Mouse (Mus musculus) G1E (cell line): ENCODE measurements around the gene Wasf1. TPM values are rescaled to one million over a fixed set of nuclear protein-coding genes. Genes with fewer than 3 reads are reported as not detected.
A peak's percentile ranks its signal among the peaks of the same experiment; 100 is the strongest.

ENCODE experiments used
- ATAC-seq: 2 replicates; pipeline ENCODE4 v1.8.0; 2016; ENCODE audit warnings: mild to moderate bottlenecking; ENCODE audit not compliant: insufficient number of reproducible peaks, poor library complexity, low FRiP score, severe bottlenecking; ENCODE audit errors: extremely low read depth
- DNase-seq: peaks from one replicate; pipeline ENCODE4 v3.0.0; 2012; ENCODE audit warnings: low spot score
- H3K27me3 ChIP-seq: 2 replicates; pipeline ENCODE4 v1.6.1; 2012; ENCODE audit warnings: mild to moderate bottlenecking, low read length, inconsistent platforms; ENCODE audit not compliant: insufficient read depth
- H3K36me3 ChIP-seq: replicated peaks from 2 replicates; pipeline ENCODE3; 2012; ENCODE audit warnings: mild to moderate bottlenecking, inconsistent platforms
- H3K4me1 ChIP-seq: 2 replicates; pipeline ENCODE4 v1.6.1; 2012; ENCODE audit warnings: low read depth, low read length, inconsistent platforms, mixed read lengths; ENCODE audit not compliant: insufficient read depth
- H3K4me3 ChIP-seq: 2 replicates; pipeline ENCODE4 v1.5.1; 2012; ENCODE audit warnings: low read depth, mild to moderate bottlenecking, inconsistent platforms, low read length, moderate library complexity, mixed read lengths
- H3K9me3 ChIP-seq: replicated peaks from 2 replicates; pipeline ENCODE4 v1.6.1; 2012; ENCODE audit warnings: inconsistent platforms
- CTCF ChIP-seq: IDR thresholded peaks from 2 replicates; pipeline ENCODE4 v1.5.1; 2012; ENCODE audit warnings: low read depth, low read length, inconsistent platforms, mixed read lengths
- GATA1 ChIP-seq: IDR thresholded peaks from 2 replicates; pipeline ENCODE4 v1.6.1; 2012; ENCODE audit warnings: borderline replicate concordance, low read length, inconsistent platforms, mixed read lengths
- GATA2 ChIP-seq: IDR thresholded peaks from 2 replicates; pipeline ENCODE4 v1.6.1; 2012; ENCODE audit warnings: low read depth, low read length, inconsistent platforms, borderline replicate concordance
- POLR2AphosphoS5 ChIP-seq: IDR thresholded peaks from 2 replicates; pipeline ENCODE4 v1.6.1; 2012; ENCODE audit warnings: low read depth, low read length, inconsistent platforms; ENCODE audit not compliant: insufficient replicate concordance
- TAL1 ChIP-seq: conservative IDR thresholded peaks from 2 replicates; pipeline ENCODE4 v1.6.1; 2012; ENCODE audit warnings: low read depth, low read length, inconsistent platforms, mixed read lengths
- polyA plus RNA-seq: library from polyadenylated mRNA; stranded (reverse); fragments of >175 nt; gene quantifications from 2 replicates; pipeline ENCODE4 v1.2.3, GENCODE M21; 2012
- total RNA-seq, 2 experiments: library from RNA; stranded (forward) in 1 of 2; stranded (reverse) in 1 of 2; fragments of 200-1000 nt in 1 of 2; fragments of >200 nt in 1 of 2; fragmentation: Nextera tagmentation in 1 of 2; gene quantifications; 2 replicates each; pipeline ENCODE4 v1.2.3; 2014 to 2017

Gene Wasf1
- total and polyA plus RNA-seq, 3 experiments = 0.44 to 7.2 (median 6.9) TPM

DNA sequence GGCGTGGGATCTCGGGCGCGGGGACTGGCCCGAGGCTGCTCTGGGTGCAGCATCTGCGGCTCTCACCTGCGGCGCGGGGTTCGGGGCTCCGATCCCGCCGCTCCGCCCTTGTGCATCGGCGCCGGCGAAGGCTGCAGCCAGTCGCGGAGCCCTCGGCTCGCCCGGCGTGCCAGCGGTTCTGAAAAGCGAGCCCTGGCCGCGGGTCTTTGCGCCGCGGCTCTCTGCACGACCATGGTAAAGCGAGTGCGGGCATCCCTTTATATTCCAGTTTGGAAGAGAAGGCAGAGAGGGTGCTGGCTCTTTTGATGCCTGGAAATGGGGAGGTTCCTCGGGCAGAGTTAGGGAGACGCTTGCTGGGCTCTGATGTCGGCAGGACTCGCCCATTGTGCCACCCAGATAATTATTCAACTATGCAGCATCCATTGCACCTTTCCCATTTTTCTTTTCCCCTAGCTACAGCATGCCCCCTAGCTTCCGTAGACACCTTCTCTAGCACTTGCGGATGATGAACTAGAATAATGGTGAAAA lies 1.1 kb downstream of the Wasf1 start:
- 0 out of 2 replicates have a peak, but pooled peaks have one; percentile 22 for ATAC-seq
- peak; percentile 16 for DNase-seq
- H3K36me3 ChIP-seq = peaks cover 18% of the 10 kb centered on the region
- TF ChIP-seq GATA2 = no peak
- TF ChIP-seq POLR2AphosphoS5 = no peak
- TF ChIP-seq CTCF = no peak
- TF ChIP-seq GATA1 = no peak
- no peak for TF ChIP-seq TAL1
- no peaks in the 10 kb centered on the region for H3K27me3 ChIP-seq
- peak overlapping the region; percentile 95 for H3K4me3 ChIP-seq
- H3K4me1 ChIP-seq = peaks cover 13% of the 10 kb centered on the region
- H3K9me3 ChIP-seq = no peaks in the 10 kb centered on the region

DNA sequence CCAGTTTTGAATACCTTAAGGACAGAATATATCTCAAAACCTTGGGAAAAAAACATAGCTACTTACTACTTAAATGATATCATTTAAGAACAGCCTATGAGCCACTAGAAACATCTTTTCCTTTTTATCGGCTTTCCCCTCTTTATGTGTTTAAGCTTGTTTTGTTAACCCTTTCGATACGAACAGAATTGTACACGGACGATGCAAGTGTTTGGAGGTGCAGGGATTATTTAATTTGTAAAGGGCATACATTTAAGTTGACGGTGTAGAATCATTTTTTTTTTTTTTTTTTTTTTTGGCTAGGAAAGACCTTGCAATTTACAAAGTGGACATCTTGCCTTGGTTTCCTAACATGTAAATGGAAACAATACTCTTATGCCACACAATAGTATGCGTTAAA lies 2.2 kb downstream of the Wasf1 start:
- H3K4me1 ChIP-seq = peaks cover 13% of the 10 kb centered on the region
- TF ChIP-seq TAL1 = no peak
- ATAC-seq (no peak), DNase-seq (no peak)
- no peak overlapping the region for H3K4me3 ChIP-seq
- no peaks in the 10 kb centered on the region for H3K27me3 ChIP-seq
- no peaks in the 10 kb centered on the region for H3K9me3 ChIP-seq
- H3K36me3 ChIP-seq = peaks cover 8% of the 10 kb centered on the region

DNA sequence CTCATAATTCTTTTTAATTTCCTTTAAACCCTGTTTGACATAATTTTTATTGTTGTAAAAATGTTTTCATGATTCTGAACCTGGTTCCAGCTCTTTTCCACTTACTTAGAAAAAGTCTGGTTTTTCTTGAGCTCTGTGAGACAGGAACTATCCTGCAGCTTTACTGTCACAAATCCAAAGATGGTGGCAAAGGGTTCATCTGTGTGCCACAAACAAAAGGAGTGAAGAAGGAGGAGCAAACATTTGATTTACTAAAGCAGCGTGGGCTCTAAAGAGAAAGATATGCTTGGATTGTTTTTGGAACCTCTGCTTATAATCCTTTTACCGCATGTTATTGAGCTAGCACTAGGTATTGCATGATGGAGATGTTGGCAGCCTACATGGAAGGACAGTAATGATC lies 4.0 kb downstream of the Wasf1 start:
- TF ChIP-seq POLR2AphosphoS5 (no peak), GATA1 (no peak), GATA2 (no peak), TAL1 (no peak), CTCF (no peak)
- no peaks in the 10 kb centered on the region for H3K36me3 ChIP-seq
- ATAC-seq (no peak), DNase-seq (no peak)
- no peak overlapping the region for H3K4me3 ChIP-seq
- H3K4me1 ChIP-seq = peaks cover 8% of the 10 kb centered on the region
- H3K9me3 ChIP-seq = no peaks in the 10 kb centered on the region
- no peaks in the 10 kb centered on the region for H3K27me3 ChIP-seq

DNA sequence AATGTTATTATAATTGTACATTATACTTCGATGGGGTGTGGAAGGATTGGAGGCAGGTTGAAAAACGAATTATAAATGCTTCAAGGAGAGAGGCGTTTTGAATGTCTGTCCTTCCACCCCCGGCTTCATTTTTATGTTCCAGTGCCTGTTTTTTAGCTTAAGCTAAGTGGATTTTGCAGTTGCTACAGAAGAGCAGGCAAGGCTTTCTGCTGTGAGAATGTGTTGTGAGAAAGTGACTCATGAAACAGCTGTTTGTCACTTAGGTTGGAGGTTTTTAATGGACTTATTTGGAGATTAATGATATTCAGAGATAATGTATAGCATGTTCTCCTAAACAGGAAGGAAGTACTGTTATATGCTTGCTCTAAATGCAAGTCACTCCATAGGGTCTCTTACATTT lies 5.9 kb downstream of the Wasf1 start:
- ATAC-seq = no peak
- no peak for TF ChIP-seq GATA2
- no peak for TF ChIP-seq GATA1
- TF ChIP-seq POLR2AphosphoS5 = no peak
- TF ChIP-seq TAL1 = no peak
- no peak for TF ChIP-seq CTCF

DNA sequence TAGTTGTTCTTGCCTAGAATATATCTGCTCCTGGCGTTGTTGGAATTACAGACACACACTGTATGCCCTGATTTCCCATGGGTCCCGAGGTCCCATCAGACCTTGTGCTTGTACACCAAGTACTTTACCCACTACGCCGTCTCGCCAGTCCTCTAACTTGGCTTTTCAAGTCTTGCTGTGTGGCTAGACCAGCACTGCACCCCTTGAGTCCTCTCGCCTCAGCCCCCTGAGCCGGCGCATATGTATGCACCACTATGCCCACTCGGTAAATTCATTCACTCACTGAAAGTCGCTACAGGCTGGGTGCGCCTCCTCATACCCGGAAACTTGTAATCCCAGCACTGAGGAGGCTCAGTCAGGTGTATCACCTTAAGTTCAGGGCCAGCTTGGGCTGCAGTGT lies 12.5 kb downstream of the Wasf1 start:
- ATAC-seq (no peak), DNase-seq (no peak)
- Histone ChIP-seq H3K4me1 (no peaks in the 10 kb centered on the region), H3K27me3 (no peaks in the 10 kb centered on the region), H3K9me3 (no peaks in the 10 kb centered on the region), H3K4me3 (no peak overlapping the region), H3K36me3 (no peaks in the 10 kb centered on the region)
- TF ChIP-seq GATA1 (no peak), TAL1 (no peak), CTCF (no peak), GATA2 (no peak), POLR2AphosphoS5 (no peak)

More for the DNA sequence above, 5.9 kb downstream of the Wasf1 start:
- Histone ChIP-seq H3K36me3 (no peaks in the 10 kb centered on the region), H3K4me3 (no peak overlapping the region), H3K4me1 (peaks cover 5% of the 10 kb centered on the region), H3K9me3 (no peaks in the 10 kb centered on the region), H3K27me3 (no peaks in the 10 kb centered on the region)
- no peak for DNase-seq

DNA sequence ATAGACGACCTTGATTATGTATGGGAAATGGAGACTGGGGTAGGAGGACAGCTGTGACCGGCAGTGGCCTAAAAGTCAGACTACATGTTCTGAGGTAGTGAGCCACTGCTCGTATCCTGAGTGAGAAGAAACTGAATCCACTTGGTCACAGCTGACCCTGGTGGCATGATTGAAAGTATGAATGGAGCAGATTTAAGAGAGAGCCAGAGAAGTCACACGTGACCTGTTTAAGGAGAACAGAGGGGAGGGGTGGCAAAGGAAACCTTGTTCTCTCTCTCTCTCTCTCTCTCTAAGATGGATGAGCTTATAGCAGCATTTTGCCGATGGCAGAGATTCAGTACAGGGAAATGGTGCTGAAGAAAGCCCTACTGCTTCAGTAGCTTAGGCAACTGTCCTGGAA lies 13.4 kb downstream of the Wasf1 start:
- Histone ChIP-seq H3K4me3 (no peak overlapping the region), H3K4me1 (no peaks in the 10 kb centered on the region), H3K9me3 (no peaks in the 10 kb centered on the region), H3K36me3 (no peaks in the 10 kb centered on the region), H3K27me3 (no peaks in the 10 kb centered on the region)
- DNase-seq = no peak
- TF ChIP-seq CTCF (no peak), GATA1 (no peak), POLR2AphosphoS5 (no peak), GATA2 (no peak), TAL1 (no peak)
- ATAC-seq = no peak

DNA sequence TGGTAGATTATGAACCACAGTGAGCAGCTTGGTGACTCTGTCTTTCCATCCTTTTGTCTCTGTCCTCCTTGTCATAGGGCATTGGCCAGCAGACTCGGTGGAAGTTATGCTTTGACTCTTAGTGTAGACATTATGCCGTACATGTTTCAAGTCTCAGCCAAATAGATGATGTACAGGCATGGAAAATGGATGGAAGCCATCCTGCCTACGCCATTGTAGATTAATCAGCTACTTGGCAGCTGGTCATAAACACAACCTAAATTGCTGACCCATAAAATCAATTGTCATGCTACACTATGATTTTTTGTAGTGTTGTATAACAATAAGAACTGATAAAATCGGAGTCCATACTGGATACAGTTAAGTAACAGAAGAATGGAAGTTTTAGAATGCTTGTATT lies 18.5 kb downstream of the Wasf1 start:
- Histone ChIP-seq H3K27me3 (no peaks in the 10 kb centered on the region), H3K4me1 (no peaks in the 10 kb centered on the region), H3K36me3 (no peaks in the 10 kb centered on the region), H3K4me3 (no peak overlapping the region), H3K9me3 (no peaks in the 10 kb centered on the region)
- TF ChIP-seq TAL1 (no peak), GATA1 (no peak), POLR2AphosphoS5 (no peak), CTCF (no peak), GATA2 (no peak)
- DNase-seq = no peak
- ATAC-seq = no peak
